ENCODE assay signal across 23 mouse cellular contexts in the genomic region with DNA sequence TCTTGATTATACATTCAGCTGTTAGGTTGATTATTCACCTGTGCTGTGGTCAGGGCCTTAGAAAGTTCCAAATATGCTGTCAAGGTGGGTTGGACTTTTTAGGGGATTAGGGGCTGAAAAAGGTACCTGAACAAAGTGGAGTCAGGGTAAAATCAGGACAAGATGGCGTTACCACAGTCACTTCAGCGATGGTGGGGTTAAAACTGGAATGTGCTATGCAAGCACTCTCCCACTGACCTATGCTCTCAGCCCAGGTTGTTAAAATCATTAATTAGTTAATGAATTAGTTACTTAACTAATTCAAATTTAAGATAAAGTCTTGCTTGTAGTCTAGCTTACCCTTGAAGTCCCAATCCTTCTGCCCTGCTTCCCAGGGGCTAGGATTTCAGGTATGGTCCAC.
DNase-seq lines count a peak whose midpoint lies in the region; ATAC-seq and TF ChIP-seq lines count a peak whose summit lies in the region.
"Had no signal": no experiment of that assay in that cellular context is flagged by ENCODE, and none has a peak within 500 bp of the region (broad histone marks: within the 10 kb centered on the region; RNA-seq: fewer than 3 reads in every experiment).

No protein-coding gene starts in this region.

- no peak overlapping the region for H3K4me2 ChIP-seq in kidney, embryonic 15.5 days
- no peak overlapping the region for H3K4me2 ChIP-seq in kidney, postnatal 0 days (ENCODE audit: low read length)
- H3K4me2 ChIP-seq: embryonic facial prominence, embryonic 12.5 days; embryonic facial prominence, embryonic 15.5 days; heart, embryonic 12.5 days; heart, embryonic 15.5 days; hindbrain, embryonic 13.5 days had no signal

- no peak overlapping the region for H3K4me3 ChIP-seq in kidney, embryonic 15.5 days (replicated peaks)
- H3K4me3 ChIP-seq in kidney, postnatal 0 days (replicated peaks; ENCODE audit: low read depth, low read length): no peak overlapping the region
- H3K4me3 ChIP-seq: embryonic facial prominence, embryonic 12.5 days; embryonic facial prominence, embryonic 15.5 days; gastrocnemius, adult 2 months; heart, embryonic 12.5 days; heart, embryonic 15.5 days; hindbrain, embryonic 10.5 days; hindbrain, embryonic 13.5 days had no signal

- peak; percentile 18 to 41 for DNase-seq in kidney, adult 8-10 months
- no peak for DNase-seq in kidney, postnatal 0 days (ENCODE audit: low spot score)
- DNase-seq in kidney, postnatal 25 days: no peak
- DNase-seq in kidney, postnatal 14 days: peak; percentile 20
- no peak for DNase-seq in gastrocnemius, postnatal 36 days
- DNase-seq: adrenal gland, adult 2 months; adrenal gland, postnatal 14 days; cerebellum, adult 11 months; cerebellum, adult 2 months; cerebellum, adult 9-11 months; cerebellum, postnatal 25 days; forebrain, postnatal 0 days; gastrocnemius, adult 2 months; gastrocnemius, postnatal 14 days had no signal

- no peak overlapping the region for H3K9ac ChIP-seq in kidney, embryonic 15.5 days
- H3K9ac ChIP-seq in kidney, postnatal 0 days (ENCODE audit: low read depth, low read length): no peak overlapping the region
- H3K9ac ChIP-seq: embryonic facial prominence, embryonic 12.5 days; embryonic facial prominence, embryonic 15.5 days; forebrain, postnatal 0 days; heart, embryonic 12.5 days; heart, embryonic 15.5 days; hindbrain, embryonic 13.5 days had no signal

- H3K36me3 ChIP-seq in kidney, embryonic 15.5 days: peaks cover 39% of the 10 kb centered on the region
- H3K36me3 ChIP-seq in kidney, postnatal 0 days (ENCODE audit: insufficient read depth, low read length): peaks cover 2% of the 10 kb centered on the region; the same call in 1 of the 2 replicates

- intact Hi-C loops in gastrocnemius, postnatal 36 days (cut with DNase I): no loop called here

- no peaks in the 10 kb centered on the region for H3K9me3 ChIP-seq in kidney, embryonic 15.5 days (replicated peaks)
- H3K9me3 ChIP-seq in kidney, postnatal 0 days (replicated peaks; ENCODE audit: low read length): no peaks in the 10 kb centered on the region
- H3K9me3 ChIP-seq: embryonic facial prominence, embryonic 12.5 days; embryonic facial prominence, embryonic 15.5 days; heart, embryonic 12.5 days; heart, embryonic 15.5 days; hindbrain, embryonic 10.5 days; hindbrain, embryonic 13.5 days had no signal

- no peak for ATAC-seq in kidney, embryonic 15.5 days (replicated peaks; ENCODE audit: low FRiP score)
- ATAC-seq in kidney, postnatal 0 days (replicated peaks; ENCODE audit: low FRiP score, low read depth): peak; percentile 52; the same call in 1 of the 2 replicates
- ATAC-seq: CD4-positive, CD25-positive, alpha-beta regulatory T cell, adult 4 months; forebrain, embryonic 14.5 days; forebrain, postnatal 0 days had no signal

- H3K27ac ChIP-seq in kidney, embryonic 15.5 days: no peak overlapping the region
- H3K27ac ChIP-seq in kidney, postnatal 0 days: peak overlapping the region; percentile 50; the same call in 1 of the 2 replicates
- H3K27ac ChIP-seq: embryonic facial prominence, embryonic 12.5 days; embryonic facial prominence, embryonic 15.5 days; gastrocnemius, adult 2 months; heart, embryonic 15.5 days; hindbrain, embryonic 10.5 days; hindbrain, embryonic 13.5 days had no signal

- TF ChIP-seq CTCF in kidney, postnatal 0 days (IDR thresholded peaks at IDR 0.05; ENCODE audit: low read depth): no peak

- no peaks in the 10 kb centered on the region for H3K27me3 ChIP-seq in kidney, embryonic 15.5 days
- H3K27me3 ChIP-seq in kidney, postnatal 0 days (ENCODE audit: insufficient read depth, low read length): no peaks in the 10 kb centered on the region
- H3K27me3 ChIP-seq: embryonic facial prominence, embryonic 12.5 days; embryonic facial prominence, embryonic 15.5 days; heart, embryonic 12.5 days; heart, embryonic 15.5 days; hindbrain, embryonic 13.5 days had no signal

- no peaks in the 10 kb centered on the region for H3K4me1 ChIP-seq in kidney, embryonic 15.5 days
- no peaks in the 10 kb centered on the region for H3K4me1 ChIP-seq in kidney, postnatal 0 days (replicated peaks; ENCODE audit: insufficient read depth, low read length)
- H3K4me1 ChIP-seq: embryonic facial prominence, embryonic 12.5 days; embryonic facial prominence, embryonic 15.5 days; heart, embryonic 15.5 days had no signal

- WGBS in kidney, embryonic 15.5 days: 86% methylated on average over 2 of the region's 2 CpGs
- WGBS in kidney, postnatal 0 days: 70% methylated on average over 2 of the region's 2 CpGs

Comparison
In these comparisons a context has a peak if more than half of its experiments do, and no peak if none do; other contexts are left out.
1. DNase-seq: peak in kidney, adult 8-10 months (2 of 2) and kidney, postnatal 14 days (single experiment); none in kidney, postnatal 0 days (single experiment), kidney, postnatal 25 days (0 of 2) and gastrocnemius, postnatal 36 days (0 of 2).